Mouse (Mus musculus): Measurements from ENCODE around the gene Fam168b.

Fam168b gene

DNA sequence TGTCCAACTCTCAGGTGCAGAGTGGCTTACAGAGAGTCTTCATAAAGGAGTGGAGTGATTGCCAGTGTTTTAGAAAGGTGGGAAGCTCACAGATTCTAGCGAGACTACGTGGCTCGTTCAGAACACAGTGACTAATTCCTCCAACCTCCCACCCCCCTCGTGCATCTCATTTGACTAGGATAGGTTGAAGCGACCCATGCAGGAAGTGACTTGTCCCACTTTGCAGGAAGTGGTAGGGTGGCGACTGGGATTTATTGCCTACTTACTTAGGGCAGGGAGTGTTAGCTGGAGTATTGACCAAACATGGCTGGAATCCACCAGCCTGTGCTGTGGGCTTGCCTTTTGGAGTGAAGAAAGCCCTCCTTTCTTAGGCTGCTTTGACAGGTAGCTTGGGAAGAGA is 8.7 kb upstream of the Fam168b start:
- no peak for DNase-seq (ENCODE audit: low spot score in 2 of 2)

DNA sequence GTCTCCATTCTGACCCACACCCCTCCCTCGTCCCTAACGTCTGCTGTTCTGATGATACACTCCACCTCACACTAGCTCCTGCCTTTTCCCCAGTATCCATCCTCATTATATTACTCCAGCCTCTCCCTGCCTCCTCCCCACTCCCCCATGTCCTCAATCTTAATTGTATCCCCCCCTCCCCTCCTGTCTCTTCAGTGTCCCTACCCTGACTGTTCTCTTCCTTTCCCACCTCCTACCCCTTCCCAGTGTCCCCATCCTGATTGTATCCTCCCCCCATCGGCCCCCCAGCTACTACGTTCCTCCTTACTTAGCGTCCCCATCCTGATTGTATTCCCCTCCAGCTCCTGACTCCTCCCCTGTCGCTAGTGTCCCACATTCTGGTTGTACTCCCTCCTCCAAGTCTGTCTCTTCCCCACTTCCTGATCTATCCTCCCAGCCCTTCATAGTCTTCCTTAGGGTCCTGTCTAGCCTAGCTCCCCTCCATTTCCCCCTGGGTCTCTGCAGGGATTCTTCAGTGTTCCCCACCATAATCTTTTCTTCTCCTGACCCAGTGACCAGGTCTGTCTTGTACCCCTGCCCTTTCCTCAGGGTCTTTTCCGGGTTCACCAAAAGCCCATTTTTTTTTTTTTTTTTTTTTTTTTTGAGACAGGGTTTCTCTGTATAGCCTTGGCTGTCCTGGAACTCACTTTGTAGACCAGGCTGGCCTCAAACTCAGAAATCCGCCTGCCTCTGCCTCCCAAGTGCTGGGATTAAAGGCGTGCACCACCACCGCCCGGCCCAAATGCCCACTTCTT is 7.7 kb upstream of the Fam168b start:
- no peak for DNase-seq (ENCODE audit: low spot score in 2 of 2)

DNA sequence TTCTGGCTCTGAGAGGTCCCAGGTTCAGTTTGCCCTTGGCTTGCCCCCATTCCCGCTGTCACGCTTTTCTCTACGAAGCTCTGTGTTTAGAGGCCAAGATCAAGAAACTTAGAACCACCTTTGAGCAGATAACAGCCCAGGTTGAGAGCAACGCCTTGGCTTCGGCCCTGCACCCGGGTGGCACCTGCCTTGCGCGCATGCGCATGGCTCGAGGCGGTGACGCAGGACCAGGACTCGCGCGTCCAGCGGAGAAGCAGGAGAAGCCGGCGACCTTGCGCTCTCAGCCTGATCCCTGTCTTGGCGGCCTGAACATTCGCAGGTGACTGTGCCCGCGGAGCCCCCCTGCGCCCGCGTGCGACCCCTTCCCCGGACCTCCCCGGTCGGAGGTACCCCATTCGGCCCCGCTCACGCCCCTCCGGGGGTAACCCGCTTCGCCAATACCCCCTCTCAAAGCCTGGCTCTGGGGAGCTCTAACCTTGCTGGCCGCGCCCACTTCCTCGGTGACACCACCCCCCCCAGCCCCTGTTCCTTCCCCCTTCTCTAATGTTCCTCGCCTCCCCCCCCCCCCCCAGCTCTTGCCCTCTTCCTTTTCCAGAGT is 7.0 kb upstream of the Fam168b start, which contains the start of gene Plekhb2:
Plekhb2 (plus strand) TSS at position 232 of the 598 bp plus-strand sequence.
- peak; percentile 80 to 89 for DNase-seq (ENCODE audit: low spot score in 2 of 2)

DNA sequence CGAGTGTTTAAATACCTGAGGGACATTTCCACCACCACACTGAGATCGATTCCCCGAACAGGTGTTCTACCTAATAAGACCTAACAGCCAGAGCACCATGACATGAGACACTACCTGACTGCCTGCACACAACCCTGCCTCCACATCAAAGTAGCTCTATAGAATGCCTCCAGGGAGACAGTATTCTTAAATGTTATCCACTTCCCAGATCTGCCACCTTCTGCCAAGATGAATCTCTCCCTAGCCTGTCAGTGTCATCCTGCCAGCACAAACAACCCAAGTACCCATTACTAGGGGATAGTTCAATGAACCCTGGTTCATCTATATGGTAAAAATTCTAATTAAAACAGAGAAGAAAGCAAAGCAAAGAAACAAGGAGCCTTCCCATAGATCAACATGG is 4.2 kb upstream of the Fam168b start:
- no peak for DNase-seq (ENCODE audit: low spot score in 2 of 2)

DNA sequence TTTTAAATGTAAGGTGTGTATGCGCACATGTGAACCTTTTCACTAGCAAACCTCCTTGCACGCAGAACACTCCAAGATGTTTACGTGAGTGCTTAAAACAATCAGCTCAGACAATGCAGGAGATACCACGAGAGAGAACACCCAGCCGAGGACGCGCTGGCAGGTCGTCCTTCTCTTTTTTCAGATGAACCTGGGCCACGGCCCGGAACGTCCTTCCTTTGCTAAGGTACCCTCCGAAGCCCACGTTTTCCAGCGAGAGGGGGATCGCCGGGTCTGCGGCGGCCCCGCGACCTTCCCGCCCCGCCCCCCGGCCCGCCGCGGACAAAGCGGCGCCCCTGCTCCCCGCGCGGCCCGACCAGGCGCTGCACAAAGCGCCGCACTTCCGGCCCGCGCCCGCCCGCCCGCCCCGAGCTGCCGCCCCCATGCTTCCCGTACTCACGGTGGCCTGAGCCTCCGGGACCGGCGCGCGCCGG is 440 bp downstream of the Fam168b start:
- DNase-seq (ENCODE audit: low spot score in 2 of 2): peak in 1 of 2 experiments; percentile 71

DNA sequence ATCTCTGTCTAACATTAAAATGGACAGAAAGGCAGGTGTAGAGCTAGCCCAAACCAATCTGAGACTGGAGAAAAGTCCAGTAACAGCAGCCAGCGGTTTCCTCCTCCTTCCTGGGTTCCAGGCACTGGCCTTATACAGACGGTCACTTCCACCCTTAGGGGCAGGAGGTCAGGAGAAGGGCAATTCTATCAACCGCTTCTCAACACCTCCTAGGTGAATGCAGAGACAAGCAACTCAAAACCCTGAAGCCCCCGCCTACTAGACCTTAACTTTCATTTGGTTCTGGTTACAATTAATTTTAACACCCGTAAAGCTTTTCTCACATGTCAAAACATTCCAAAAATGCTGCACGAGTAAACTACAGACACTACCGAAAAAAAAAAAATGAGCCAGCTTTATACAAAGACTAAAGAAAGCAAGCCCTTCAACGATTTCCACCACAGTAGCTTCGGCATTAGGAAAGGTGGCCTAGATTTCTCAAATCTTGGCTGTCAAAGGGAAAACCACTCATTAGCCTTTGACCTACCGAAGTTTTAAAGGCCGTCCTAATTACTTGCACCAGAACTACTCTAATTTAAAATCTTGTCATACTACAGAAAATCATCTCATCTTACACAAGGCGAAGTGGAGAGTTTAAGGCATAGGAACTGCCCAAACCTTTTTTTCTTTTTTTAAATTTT is 1.0 kb downstream of the Fam168b start:
- DNase-seq (ENCODE audit: low spot score in 2 of 2): no peak

DNA sequence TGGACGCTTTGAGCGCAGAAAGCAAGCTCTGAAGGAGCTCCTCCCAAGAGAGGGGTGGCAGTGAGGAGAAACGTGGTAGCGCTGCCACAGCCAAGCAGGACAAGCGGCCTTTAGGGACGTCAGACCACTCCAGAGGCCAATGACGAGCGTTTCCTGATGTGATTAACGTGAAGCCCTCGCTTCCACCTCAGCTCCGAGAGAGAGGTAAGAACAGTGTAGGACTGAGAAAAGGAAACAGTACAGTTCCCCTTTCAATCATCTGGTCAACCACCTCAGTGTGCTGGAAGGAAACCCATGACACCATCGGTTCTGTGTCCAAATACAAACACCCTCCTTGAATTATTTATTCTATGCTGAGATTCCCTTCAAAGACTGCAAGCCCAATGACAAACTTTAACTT is 3.6 kb downstream of the Fam168b start:
- no peak for DNase-seq (ENCODE audit: low spot score in 2 of 2)

DNA sequence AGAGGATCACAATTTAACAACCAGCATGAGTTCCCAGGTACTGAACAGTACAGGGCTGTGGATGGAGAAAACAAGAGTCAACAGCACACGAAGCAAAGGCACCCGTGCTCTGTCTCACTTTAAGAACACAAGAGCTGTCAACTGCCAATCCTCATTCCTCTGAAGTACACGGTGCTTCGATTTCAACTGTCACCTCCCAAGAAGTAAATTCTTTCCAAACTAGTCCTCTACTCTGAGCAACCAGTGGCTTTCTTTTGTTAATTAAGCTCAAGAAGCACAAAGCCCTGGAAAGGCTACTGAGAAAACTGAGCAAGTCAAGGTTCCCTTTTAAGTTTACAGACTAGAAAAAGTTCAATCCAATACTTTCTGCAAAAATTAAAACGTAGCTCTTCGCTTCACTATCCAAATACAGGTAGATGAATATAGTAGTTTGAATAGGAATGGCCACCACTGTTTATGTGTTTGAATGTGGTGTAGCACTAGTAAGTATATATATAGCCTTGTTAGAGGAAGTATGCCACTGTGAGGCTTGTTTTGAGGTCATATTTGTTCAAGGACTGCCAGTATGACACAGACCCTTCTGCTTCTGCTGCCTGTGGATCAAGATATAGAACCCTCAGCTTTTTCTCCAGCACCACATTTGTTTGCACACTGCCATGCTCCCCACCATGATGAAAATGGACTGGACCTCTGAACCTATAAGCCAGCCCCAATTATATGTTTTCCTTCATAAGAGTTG is 4.7 kb downstream of the Fam168b start:
- DNase-seq (ENCODE audit: low spot score in 2 of 2): no peak

DNA sequence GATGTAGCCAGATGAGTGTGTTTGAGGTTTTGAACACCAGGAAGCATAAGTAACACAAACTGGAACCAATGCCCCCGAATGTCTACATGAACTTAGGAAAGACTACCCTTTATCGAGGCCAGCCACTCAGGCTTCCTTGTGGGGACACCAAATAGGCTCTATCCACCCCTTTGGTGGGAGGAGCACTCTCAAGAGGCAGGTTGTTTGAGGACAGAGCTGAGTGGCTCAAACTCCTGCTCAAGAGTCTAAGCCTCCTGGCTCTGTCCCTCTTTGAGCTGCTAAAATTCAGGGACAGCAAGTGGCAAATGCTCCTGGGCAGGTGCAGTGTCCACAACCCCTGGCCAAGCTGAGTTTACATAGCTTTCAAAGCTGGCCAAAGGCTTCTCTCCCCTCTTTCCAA is 8.0 kb downstream of the Fam168b start:
- no peak for DNase-seq (ENCODE audit: low spot score in 2 of 2)

DNA sequence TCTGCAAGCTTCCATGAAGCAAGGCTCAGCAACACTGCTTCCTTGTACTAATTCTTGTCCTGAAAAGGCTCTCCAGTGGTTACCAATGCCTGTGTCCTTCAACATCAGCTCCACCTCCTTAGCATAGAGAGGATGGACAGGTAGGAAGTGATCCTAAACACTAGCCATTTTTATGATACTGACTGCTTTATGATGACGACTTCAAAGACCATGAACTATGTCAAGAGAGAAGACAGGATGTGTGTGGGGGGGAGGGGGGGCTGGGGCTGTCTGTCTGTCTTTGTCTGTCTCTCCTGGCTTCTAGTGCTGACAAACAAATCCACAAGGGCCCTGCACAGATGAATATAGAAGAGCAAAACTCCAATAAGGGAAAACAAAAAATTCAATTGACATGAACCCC is 11.5 kb downstream of the Fam168b start:
- no peak for DNase-seq (ENCODE audit: low spot score in 2 of 2)

DNA sequence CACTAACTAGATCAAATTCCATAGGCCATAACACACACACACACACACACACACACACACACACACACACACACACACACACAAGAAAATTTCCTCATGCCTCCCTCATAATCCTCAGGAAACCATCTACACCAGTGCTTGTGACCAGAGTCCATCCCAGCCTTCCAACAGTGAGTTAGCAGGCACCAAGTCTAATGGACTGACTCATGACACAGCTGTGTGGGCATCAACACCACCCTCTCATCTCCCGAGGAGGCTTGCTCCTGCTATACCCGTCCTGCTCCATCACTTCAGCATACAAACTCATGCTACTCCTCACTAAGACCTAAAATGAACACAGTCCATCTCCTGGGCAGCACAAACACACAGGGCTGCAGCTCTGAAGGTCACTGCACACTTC is 11.9 kb downstream of the Fam168b start:
- DNase-seq (ENCODE audit: low spot score in 2 of 2): no peak

DNA sequence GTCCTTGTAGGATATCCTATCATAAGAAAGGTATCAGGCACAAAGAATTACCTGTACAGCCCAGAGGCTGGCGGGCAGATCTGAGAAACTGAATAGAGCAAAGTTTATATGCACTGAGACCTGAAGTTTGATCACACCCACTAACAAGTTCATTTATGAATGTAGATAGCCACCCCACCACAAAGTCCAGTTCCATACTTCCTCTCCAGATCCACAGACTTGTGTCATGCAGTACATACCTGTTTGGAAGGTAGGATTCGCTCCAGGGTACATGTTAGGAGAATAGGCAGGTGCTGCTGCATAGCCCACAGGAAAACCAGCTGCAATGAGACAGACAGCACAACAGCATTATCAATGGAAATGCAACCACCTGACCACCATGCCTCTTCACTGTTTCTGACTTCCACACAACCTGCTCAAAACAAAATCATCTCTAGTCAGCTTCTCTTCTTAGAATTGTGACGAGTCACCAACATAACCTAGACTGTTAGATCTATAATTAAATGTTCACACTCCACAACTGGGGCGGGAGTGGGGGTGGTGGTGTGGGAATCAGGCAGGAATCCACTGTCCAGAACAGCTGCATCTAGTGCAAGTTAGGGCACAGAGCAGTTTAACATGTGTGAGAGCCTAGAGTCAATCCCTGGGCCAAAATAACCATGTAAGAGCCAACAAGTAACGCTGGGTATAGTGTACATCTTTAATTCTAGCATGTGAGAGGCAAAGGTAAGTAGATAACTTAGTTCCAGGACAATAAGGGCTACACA is 14.2 kb downstream of the Fam168b start:
- DNase-seq (ENCODE audit: low spot score in 2 of 2): no peak

DNA sequence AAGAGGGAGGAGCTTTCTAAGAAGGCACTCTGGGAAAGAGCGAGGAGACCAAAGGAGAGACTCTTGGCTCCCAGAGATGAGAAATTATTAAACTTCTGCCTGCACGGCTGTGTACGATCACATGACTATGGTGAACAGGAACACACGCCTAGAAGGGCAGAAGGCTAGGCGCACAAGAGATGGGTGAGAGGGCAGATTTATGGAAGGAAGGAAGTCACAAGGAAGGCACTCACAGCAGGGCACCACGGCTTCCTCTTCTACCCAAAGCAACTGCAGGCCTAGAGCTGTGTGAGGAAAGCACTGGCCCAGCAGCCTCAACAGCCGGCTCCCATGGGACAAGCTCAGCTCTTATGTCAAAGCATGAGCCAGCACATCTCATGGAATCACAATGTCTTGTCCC is 15.0 kb downstream of the Fam168b start:
- DNase-seq (ENCODE audit: low spot score in 2 of 2): no peak

DNA sequence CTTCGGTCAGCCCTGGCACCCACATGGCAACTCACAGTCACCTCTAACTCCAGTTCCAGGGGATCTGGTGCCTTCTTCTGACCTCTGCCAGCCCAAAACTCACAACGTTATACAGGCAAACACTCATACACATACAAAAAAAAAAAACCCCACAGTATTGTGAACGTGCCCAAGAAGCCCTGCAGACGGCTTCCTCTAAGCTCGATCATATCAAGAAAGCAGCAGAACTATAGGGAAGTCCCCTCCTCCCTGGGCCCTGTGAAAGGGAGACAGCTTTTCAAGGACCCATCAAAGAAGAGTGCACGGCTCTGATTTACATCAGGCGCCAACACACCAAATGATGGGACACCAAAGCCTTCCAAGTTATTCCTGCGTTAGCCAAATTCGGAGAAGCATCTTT is 17.0 kb downstream of the Fam168b start:
- no peak for DNase-seq (ENCODE audit: low spot score in 2 of 2)

DNA sequence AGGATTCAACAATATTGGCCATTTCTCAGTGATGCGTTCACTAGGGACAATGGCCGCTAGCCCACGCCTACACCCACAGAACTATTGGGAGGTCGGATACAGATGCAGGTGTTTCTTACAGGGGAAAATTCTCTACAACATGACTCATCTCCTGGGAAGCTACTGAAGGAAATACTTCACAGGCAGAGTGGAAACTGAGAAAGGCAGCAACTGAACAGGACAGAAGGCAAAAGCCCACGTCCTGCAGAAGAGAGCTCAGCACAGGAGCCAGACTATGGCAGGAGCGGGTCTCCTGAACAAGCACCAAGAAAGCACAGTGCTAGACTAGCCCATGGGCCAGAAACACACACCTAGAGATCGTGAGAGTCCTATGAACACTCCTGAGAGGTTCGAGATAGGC is 18.7 kb downstream of the Fam168b start:
- DNase-seq (ENCODE audit: low spot score in 2 of 2): no peak

DNA sequence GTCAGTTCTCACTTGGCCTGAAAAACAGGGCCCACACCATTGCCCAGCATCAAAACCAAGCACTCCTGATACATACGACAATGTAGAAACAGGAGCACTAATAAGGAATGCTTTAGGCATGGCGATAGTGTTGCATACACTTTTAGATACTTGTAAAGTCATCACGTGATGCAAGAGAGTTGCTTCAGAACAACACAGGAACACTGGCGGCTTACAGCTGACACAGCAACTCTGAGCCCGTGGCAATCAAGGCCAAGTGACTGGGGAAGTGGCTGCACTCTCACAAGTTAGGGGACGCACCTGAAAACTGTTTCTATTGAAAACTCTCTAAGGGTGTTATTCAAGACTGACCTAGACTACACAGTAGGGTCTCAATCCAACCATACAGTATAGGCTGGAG is 19.5 kb downstream of the Fam168b start:
- no peak for DNase-seq (ENCODE audit: low spot score in 2 of 2)

DNA sequence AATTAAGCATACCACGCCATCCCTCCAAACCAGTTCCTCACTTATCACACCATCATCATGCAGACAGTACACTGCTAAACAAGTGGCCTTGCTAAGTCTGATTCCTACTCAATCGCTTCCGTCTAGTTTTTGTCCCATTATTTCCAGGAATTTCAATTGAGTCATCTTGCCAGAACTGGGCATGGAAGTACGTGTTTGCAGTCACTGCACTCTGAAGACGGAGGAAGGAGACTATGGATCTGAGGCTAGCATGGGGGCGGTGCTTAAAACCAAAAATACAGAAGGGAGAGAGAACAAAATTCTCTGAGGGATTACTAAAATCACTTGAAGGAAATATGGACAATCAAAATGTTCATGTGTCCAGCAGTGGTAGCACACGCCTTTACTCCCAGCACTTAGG is 20.1 kb downstream of the Fam168b start:
- DNase-seq (ENCODE audit: low spot score in 2 of 2): no peak

DNA sequence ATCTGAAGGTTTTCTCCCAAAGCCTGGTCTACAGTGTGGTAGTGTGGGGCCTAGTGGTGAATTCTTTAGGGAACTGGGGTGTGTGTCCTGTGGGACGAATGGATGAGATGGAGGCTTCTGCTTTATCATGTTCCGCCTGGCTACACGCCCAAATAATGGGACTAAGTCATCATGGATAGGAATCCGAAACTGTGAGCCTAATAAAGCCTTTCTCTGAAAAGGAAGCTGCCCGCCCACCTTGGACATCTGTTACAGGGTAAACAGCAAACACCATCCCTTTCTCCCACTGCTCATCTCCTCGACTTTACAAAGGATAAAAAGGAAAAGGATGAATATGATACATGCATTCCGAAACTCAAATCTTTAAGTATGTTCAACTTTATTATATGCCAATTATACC is 20.9 kb downstream of the Fam168b start:
- DNase-seq (ENCODE audit: low spot score in 2 of 2): no peak

DNA sequence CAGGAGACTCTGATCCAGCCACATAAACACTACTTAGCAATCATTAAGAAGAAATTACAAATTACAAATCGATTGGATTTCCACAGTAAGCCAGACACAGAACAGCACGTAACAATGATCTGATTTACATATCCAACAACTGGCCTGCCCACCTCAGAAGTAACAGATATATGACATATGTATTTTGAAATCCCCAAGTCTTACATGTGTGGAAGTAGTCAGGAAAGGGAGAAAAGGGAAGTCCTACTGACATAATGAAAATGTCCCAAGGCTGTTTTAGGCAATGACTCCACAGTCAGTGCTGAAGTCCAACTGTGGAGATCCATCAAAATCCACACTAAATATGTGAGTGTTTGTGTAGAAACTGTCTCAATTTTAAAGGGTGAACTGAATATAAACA is 21.5 kb downstream of the Fam168b start:
- no peak for DNase-seq (ENCODE audit: low spot score in 2 of 2)

DNA sequence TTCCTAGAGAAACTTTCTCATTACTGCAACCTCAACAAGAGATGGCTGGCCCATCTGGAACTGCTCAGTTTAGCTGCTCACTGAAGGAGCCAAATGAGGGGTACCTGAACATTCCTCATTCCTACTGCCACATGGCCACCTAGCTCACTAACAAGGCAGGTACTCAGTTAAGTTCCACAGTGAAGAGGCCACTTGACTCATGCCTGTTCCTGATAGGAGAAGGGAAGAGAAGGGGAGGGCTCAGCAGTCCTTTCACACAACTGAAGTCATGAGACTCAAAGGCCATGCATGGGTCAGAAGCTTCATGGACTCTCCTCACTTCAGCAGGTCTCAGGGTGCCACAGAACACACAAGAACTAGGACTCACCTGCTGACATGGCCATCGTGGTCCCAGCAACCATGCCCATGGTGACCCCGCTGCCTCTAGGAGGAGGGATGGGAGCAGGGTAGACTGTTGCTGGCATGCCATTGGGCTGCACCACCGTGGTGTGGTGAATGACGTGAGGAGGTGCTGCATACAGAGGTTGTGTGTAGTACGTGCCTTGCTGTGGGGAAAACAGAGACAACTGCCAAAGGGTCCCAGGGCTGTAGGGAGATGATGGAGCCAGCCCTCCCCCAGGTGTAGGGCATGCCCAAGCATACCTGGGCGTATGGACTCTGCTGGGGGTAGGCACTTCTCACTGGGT is 23.5 kb downstream of the Fam168b start:
- no peak for DNase-seq (ENCODE audit: low spot score in 2 of 2)

DNA sequence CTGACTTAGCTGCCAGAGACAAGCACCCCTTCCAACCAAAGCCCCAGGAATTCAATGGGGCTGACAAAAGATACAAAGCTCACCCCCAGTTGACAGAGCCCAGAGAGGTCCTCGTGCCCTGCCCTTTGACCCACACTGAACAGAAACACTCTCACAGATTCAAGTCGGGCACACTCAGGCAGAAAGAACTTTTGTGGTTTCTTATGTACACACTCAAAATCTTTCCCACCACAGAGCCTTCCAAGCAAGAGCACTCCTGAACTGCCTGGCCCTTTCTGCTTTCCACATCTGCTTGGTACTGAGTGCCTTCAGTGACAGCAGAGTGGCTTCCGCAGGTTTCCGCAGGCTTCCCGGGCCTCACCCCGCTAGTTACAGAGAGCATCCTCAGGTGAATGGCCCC is 27.0 kb downstream of the Fam168b start:
- no peak for DNase-seq (ENCODE audit: low spot score in 2 of 2)

All from spleen, postnatal 10 days (tissue).